Mouse (Mus musculus) cerebellum, postnatal 36 days (tissue): Measurements from ENCODE around the gene Sim2.

Experiments
- DNase-seq, 2 experiments: peaks; one replicate each; pipeline ENCODE4 v3.0.0; 2021 to 2022; ENCODE audit warnings: mixed read lengths in 2 of 2

Sim2 gene

GRCm38 (mm10) chr16:94097724-94098455 is 13.2 kb downstream of the Sim2 start:
- DNase-seq: no peak

- no peak for DNase-seq
Measured at GRCm38 (mm10) chr16:94113160-94113559, 28.4 kb downstream of the Sim2 start.

GRCm38 (mm10) chr16:94114693-94115092 is 30.0 kb downstream of the Sim2 start:
- DNase-seq: no peak

- no peak for DNase-seq
Measured at GRCm38 (mm10) chr16:94117333-94117732, 32.6 kb downstream of the Sim2 start.

- no peak for DNase-seq
Measured at GRCm38 (mm10) chr16:94118394-94118793, 33.7 kb downstream of the Sim2 start.

- no peak for DNase-seq
Measured at GRCm38 (mm10) chr16:94122347-94122746, 37.6 kb downstream of the Sim2 start.

- DNase-seq: peak; percentile 56 to 62
Measured at GRCm38 (mm10) chr16:94123247-94123646, 38.5 kb downstream of the Sim2 start.

- no peak for DNase-seq
Measured at GRCm38 (mm10) chr16:94125172-94125981, 40.6 kb downstream of the Sim2 start.

- no peak for DNase-seq
Measured at GRCm38 (mm10) chr16:94126200-94126599, 41.5 kb downstream of the Sim2 start.

- DNase-seq: no peak
Measured at GRCm38 (mm10) chr16:94128236-94128835, 43.6 kb downstream of the Sim2 start.

GRCm38 (mm10) chr16:94134218-94134617 is 49.5 kb downstream of the Sim2 start:
- no peak for DNase-seq

GRCm38 (mm10) chr16:94140746-94141145 is 56.0 kb downstream of the Sim2 start:
- no peak for DNase-seq

GRCm38 (mm10) chr16:94143325-94143724 is 58.6 kb downstream of the Sim2 start:
- no peak for DNase-seq

- peak; percentile 17 to 25 for DNase-seq
Measured at GRCm38 (mm10) chr16:94148139-94148538, 63.4 kb downstream of the Sim2 start.

GRCm38 (mm10) chr16:94150125-94151103 is 65.7 kb downstream of the Sim2 start:
- DNase-seq: no peak

- DNase-seq: peak; percentile 67 to 70
Measured at GRCm38 (mm10) chr16:94155041-94155653, 70.4 kb downstream of the Sim2 start.

- no peak for DNase-seq
Measured at GRCm38 (mm10) chr16:94157819-94158218, 73.1 kb downstream of the Sim2 start.

- DNase-seq: no peak
Measured at GRCm38 (mm10) chr16:94162000-94162399, 77.3 kb downstream of the Sim2 start.

GRCm38 (mm10) chr16:94163051-94163450 is 78.3 kb downstream of the Sim2 start:
- peak; percentile 36 to 40 for DNase-seq

GRCm38 (mm10) chr16:94164236-94164635 is 79.5 kb downstream of the Sim2 start:
- no peak for DNase-seq

- DNase-seq: no peak
Measured at GRCm38 (mm10) chr16:94164978-94165377, 80.2 kb downstream of the Sim2 start.
